Mouse (Mus musculus): ENCODE measurements around the gene Luc7l3. TPM values are rescaled to one million over a fixed set of nuclear protein-coding genes. Genes with fewer than 3 reads are reported as not detected.

Luc7l3 gene
- polyA plus RNA-seq, 1 experiment from 2014 or later, result 126 TPM

GRCm38 (mm10) chr11:94332726-94333125, 10.9 kb upstream of the Luc7l3 start:
- Histone ChIP-seq H3K9ac (no peak overlapping the region), H3K4me1 (replicated peaks) (peaks cover 33% of the 10 kb centered on the region), H3K36me3 (peaks cover 19% of the 10 kb centered on the region), H3K27ac (replicated peaks) (no peak overlapping the region), H3K4me3 (no peak overlapping the region), H3K9me3 (no peaks in the 10 kb centered on the region), H3K27me3 (no peaks in the 10 kb centered on the region), H3K4me2 (no peak overlapping the region)
- ATAC-seq (ENCODE audit: low FRiP score, low read depth), result no peak
- WGBS, result 85% methylated on average over 6 of the region's 6 CpGs

GRCm38 (mm10) chr11:94330211-94330610, 8.4 kb upstream of the Luc7l3 start:
- WGBS, result 93% methylated on average over 3 of the region's 3 CpGs
- Histone ChIP-seq H3K27me3 (no peaks in the 10 kb centered on the region), H3K4me2 (peak overlapping the region; percentile 85; the same call in 1 of the 2 replicates), H3K27ac (replicated peaks) (no peak overlapping the region), H3K36me3 (peaks cover 6% of the 10 kb centered on the region), H3K4me1 (replicated peaks) (peaks cover 42% of the 10 kb centered on the region), H3K9me3 (no peaks in the 10 kb centered on the region), H3K9ac (no peak overlapping the region), H3K4me3 (no peak overlapping the region)
- no peak for ATAC-seq (ENCODE audit: low FRiP score, low read depth)

- Histone ChIP-seq H3K4me1 (replicated peaks) (peaks cover 42% of the 10 kb centered on the region), H3K9me3 (no peaks in the 10 kb centered on the region), H3K9ac (no peak overlapping the region), H3K27ac (replicated peaks) (0 out of 2 replicates have a peak overlapping the region, but pooled peaks have one; percentile 99), H3K27me3 (no peaks in the 10 kb centered on the region), H3K4me2 (peak overlapping the region; percentile 85), H3K36me3 (peaks cover 2% of the 10 kb centered on the region), H3K4me3 (0 out of 2 replicates have a peak overlapping the region, but pooled peaks have one; percentile 76)
- no peak for ATAC-seq (ENCODE audit: low FRiP score, low read depth)
- 41% methylated on average over 4 of the region's 4 CpGs for WGBS
These were observed 7.6 kb upstream of the Luc7l3 start for GRCm38 (mm10) chr11:94329270-94329891.

GRCm38 (mm10) chr11:94328644-94329025, 6.8 kb upstream of the Luc7l3 start:
- under 1% methylated on average over 10 of the region's 10 CpGs for WGBS
- peak overlapping the region; percentile 76 for H3K4me3 ChIP-seq
- ATAC-seq (ENCODE audit: low FRiP score, low read depth), result no peak
- H3K36me3 ChIP-seq, result no peaks in the 10 kb centered on the region
- peak overlapping the region; percentile 85 for H3K4me2 ChIP-seq
- H3K9ac ChIP-seq, result peak overlapping the region; percentile 92
- H3K4me1 ChIP-seq (replicated peaks), result peaks cover 42% of the 10 kb centered on the region
- no peaks in the 10 kb centered on the region for H3K27me3 ChIP-seq
- no peaks in the 10 kb centered on the region for H3K9me3 ChIP-seq
- peak overlapping the region; percentile 99 for H3K27ac ChIP-seq (replicated peaks)

GRCm38 (mm10) chr11:94327693-94328643, 6.2 kb upstream of the Luc7l3 start, which contains the start of gene Ankrd40:
Gene Ankrd40, plus strand, starts transcription at chr11:94328001.
- Histone ChIP-seq H3K4me2 (peak within 1 kb of the TSS; percentile 85), H3K36me3 (no peaks in the 10 kb centered on the region), H3K4me1 (replicated peaks) (peaks cover 42% of the 10 kb centered on the region), H3K27me3 (no peaks in the 10 kb centered on the region), H3K9me3 (no peaks in the 10 kb centered on the region), H3K9ac (peak within 1 kb of the TSS; percentile 92), H3K27ac (replicated peaks) (peak within 1 kb of the TSS; percentile 99), H3K4me3 (peak within 1 kb of the TSS; percentile 76)
- under 1% methylated on average over 72 of the region's 78 CpGs for whole genome bisulfite sequencing
- peak; percentile 86 for ATAC-seq (ENCODE audit: low FRiP score, low read depth)

GRCm38 (mm10) chr11:94326961-94327411, 5.2 kb upstream of the Luc7l3 start:
- peak; percentile 73 for ATAC-seq (ENCODE audit: low FRiP score, low read depth)
- H3K9ac ChIP-seq, result peak overlapping the region; percentile 92
- H3K27me3 ChIP-seq, result no peaks in the 10 kb centered on the region
- under 1% methylated on average over 10 of the region's 10 CpGs for WGBS
- peak overlapping the region; percentile 85 for H3K4me2 ChIP-seq
- peak overlapping the region; percentile 99 for H3K27ac ChIP-seq (replicated peaks)
- H3K9me3 ChIP-seq, result no peaks in the 10 kb centered on the region
- H3K4me3 ChIP-seq, result peak overlapping the region; percentile 76
- H3K36me3 ChIP-seq, result no peaks in the 10 kb centered on the region
- peaks cover 43% of the 10 kb centered on the region for H3K4me1 ChIP-seq (replicated peaks)

- no peak overlapping the region for H3K4me2 ChIP-seq
- no peak for ATAC-seq (ENCODE audit: low FRiP score, low read depth)
- no peaks in the 10 kb centered on the region for H3K27me3 ChIP-seq
- H3K9me3 ChIP-seq, result no peaks in the 10 kb centered on the region
- H3K4me1 ChIP-seq (replicated peaks), result peaks cover 38% of the 10 kb centered on the region
- no peak overlapping the region for H3K27ac ChIP-seq (replicated peaks)
- no peak overlapping the region for H3K9ac ChIP-seq
- H3K36me3 ChIP-seq, result no peaks in the 10 kb centered on the region
- WGBS, result 92% methylated on average over 5 of the region's 5 CpGs
- H3K4me3 ChIP-seq, result no peak overlapping the region
These were observed 2.8 kb upstream of the Luc7l3 start for GRCm38 (mm10) chr11:94324618-94325017.

- Histone ChIP-seq H3K9me3 (no peaks in the 10 kb centered on the region), H3K4me1 (replicated peaks) (peaks cover 39% of the 10 kb centered on the region), H3K36me3 (no peaks in the 10 kb centered on the region), H3K27ac (replicated peaks) (peak overlapping the region; percentile 97; the same call in 1 of the 2 replicates), H3K4me2 (no peak overlapping the region), H3K9ac (no peak overlapping the region), H3K27me3 (no peaks in the 10 kb centered on the region), H3K4me3 (no peak overlapping the region)
- 83% methylated on average over 5 of the region's 5 CpGs for WGBS
- no peak for ATAC-seq (ENCODE audit: low FRiP score, low read depth)
These were observed 1.6 kb upstream of the Luc7l3 start for GRCm38 (mm10) chr11:94323271-94323925.

GRCm38 (mm10) chr11:94322636-94323035, 848 bp upstream of the Luc7l3 start:
- Histone ChIP-seq H3K9ac (peak overlapping the region; percentile 97), H3K4me3 (peak overlapping the region; percentile 87), H3K9me3 (no peaks in the 10 kb centered on the region), H3K4me2 (peak overlapping the region; percentile 77), H3K27me3 (no peaks in the 10 kb centered on the region), H3K36me3 (no peaks in the 10 kb centered on the region), H3K27ac (replicated peaks) (peak overlapping the region; percentile 97), H3K4me1 (replicated peaks) (peaks cover 46% of the 10 kb centered on the region)
- 40% methylated on average over 5 of the region's 5 CpGs for WGBS
- no peak for ATAC-seq (ENCODE audit: low FRiP score, low read depth)

GRCm38 (mm10) chr11:94320969-94321930, 538 bp downstream of the Luc7l3 start:
- H3K4me1 ChIP-seq (replicated peaks), result peaks cover 51% of the 10 kb centered on the region
- WGBS, result under 1% methylated on average over 67 of the region's 67 CpGs
- peak overlapping the region; percentile 87 for H3K4me3 ChIP-seq
- H3K9me3 ChIP-seq, result no peaks in the 10 kb centered on the region
- peak overlapping the region; percentile 77 for H3K4me2 ChIP-seq
- no peaks in the 10 kb centered on the region for H3K36me3 ChIP-seq
- no peaks in the 10 kb centered on the region for H3K27me3 ChIP-seq
- H3K9ac ChIP-seq, result peak overlapping the region; percentile 97
- H3K27ac ChIP-seq (replicated peaks), result peak overlapping the region; percentile 97
- ATAC-seq (ENCODE audit: low FRiP score, low read depth), result peak; percentile 77

GRCm38 (mm10) chr11:94318056-94318455, 3.7 kb downstream of the Luc7l3 start:
- no peak overlapping the region for H3K9ac ChIP-seq
- H3K9me3 ChIP-seq, result no peaks in the 10 kb centered on the region
- WGBS, result 76% methylated on average over 5 of the region's 5 CpGs
- H3K4me1 ChIP-seq (replicated peaks), result peaks cover 71% of the 10 kb centered on the region
- no peaks in the 10 kb centered on the region for H3K36me3 ChIP-seq
- H3K27ac ChIP-seq (replicated peaks), result no peak overlapping the region
- no peak for ATAC-seq (ENCODE audit: low FRiP score, low read depth)
- H3K27me3 ChIP-seq, result no peaks in the 10 kb centered on the region
- H3K4me3 ChIP-seq, result no peak overlapping the region
- H3K4me2 ChIP-seq, result no peak overlapping the region

All from hindbrain, embryonic 15.5 days (tissue).